Mouse (Mus musculus): ENCODE data around the gene Gm20388.

GRCm38 (mm10) chr8:120758005-120758404 lies 847.4 kb downstream of the Gm20388 start:
- no peak for TF ChIP-seq GATA1 (IDR thresholded peaks at IDR 0.05; ENCODE audit: low read length)
- no peak for TF ChIP-seq TAL1 (IDR thresholded peaks at IDR 0.05; ENCODE audit: low read length)

All from erythroblast, embryonic 14.5 days (primary cell).